Mouse (Mus musculus) gastrocnemius, adult 8-10 months (tissue): ENCODE data around the gene Gm45785. TPM values are rescaled to one million over a fixed set of nuclear protein-coding genes. Genes with fewer than 3 reads are reported as not detected.

Experiments
- DNase-seq, 2 experiments: peaks; one replicate each; pipeline ENCODE4 v3.0.0; 2022; ENCODE audit warnings: low spot score in 2 of 2
- total RNA-seq, 4 experiments: library from RNA; stranded (reverse); gene quantifications; 2 replicates each; pipeline ENCODE4 v1.2.4; 2022

The Gm45785 gene
- total RNA-seq, 4 experiments from 2014 or later = not detected

DNA sequence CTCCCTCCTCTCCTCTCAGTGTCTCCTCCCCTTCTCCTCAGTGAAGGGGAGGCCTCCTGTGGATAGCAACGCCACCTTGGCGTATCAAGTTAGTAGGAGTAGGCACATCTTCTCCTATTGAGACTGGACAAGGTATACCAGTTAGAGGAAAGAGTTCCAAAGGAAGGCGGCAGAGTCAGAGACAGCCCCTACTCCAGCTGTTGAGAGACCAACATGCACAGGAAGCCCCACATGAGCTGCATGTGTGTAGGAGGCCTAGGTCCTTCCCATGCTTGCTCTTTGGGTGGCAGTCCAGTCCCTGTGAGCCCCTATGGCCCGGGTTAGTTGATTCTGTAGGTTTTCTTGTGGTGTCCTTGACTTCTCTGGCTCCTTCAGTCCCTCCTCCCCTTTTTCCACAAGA lies 22.8 kb downstream of the Gm45785 start:
- DNase-seq = no peak

DNA sequence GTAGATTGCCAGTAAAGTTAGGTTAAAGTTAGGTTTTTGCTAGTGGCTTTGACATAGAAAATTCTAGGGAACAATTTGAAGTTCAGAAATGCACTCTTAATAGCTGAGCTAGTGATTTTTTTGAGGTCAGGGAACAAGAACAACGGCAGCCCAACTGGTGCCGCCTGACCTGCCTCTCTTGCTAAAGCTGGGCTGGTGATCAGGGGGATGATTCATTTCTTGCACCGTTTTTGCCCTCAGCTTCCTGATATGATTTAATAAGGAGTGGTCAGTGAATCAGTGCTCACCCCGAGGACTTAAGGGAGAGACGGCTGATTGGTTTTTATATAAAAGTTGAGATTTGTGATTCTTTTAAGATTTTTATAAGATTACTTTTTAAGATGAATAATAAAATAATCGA lies 24.7 kb downstream of the Gm45785 start:
- DNase-seq = no peak

DNA sequence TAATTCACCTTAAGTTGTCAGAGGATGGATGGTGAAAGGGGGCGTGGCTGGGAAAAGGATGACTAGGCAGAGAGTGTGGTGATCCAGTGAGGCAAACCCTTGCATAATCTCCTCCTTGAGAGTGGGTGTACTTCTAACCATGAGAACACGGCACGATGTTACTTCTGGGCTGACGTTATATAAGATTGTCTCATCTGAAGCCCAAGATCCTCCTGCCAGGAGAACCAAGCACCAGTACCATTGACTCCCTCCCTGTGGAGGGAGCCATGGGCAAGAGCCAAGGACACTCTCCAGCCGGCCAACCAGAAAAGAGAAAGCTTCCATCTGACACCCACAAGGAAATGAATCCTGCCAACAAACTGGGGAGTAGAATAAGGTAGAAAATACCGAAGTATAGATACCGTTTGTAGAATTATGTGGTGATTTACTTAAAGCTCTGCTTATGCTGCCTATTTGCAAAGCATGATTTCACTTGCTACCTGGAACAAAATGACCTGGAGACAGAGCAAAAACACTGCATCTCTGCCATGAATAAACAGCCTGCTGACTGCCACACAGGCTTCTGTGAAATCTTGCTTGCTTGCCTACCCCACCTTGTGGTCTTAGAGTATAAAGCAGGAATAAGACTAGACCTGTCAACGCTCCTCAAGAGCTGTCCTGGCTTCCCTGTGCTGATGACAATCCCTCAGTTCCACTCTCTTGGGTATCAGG lies 27.8 kb downstream of the Gm45785 start:
- DNase-seq = no peak

DNA sequence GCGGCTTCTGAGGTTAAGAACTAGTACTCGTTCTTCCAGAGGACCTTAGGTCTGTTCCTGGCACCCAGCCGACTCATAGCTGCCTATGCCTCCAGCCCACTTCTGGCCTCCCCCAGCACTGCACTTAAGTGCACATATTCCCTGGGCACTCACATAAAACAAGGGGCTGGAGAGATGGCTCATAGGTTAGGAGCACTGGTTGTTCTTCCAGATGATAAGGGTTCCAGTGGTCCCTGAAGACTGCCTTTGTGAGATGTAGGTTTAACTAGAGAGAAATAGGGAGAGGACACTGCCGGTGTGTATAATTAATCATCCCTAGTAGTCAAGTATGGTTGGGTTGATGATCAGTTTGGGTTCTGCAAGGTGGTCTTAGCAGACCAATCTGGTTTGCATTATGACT lies 33.4 kb downstream of the Gm45785 start:
- no peak for DNase-seq

DNA sequence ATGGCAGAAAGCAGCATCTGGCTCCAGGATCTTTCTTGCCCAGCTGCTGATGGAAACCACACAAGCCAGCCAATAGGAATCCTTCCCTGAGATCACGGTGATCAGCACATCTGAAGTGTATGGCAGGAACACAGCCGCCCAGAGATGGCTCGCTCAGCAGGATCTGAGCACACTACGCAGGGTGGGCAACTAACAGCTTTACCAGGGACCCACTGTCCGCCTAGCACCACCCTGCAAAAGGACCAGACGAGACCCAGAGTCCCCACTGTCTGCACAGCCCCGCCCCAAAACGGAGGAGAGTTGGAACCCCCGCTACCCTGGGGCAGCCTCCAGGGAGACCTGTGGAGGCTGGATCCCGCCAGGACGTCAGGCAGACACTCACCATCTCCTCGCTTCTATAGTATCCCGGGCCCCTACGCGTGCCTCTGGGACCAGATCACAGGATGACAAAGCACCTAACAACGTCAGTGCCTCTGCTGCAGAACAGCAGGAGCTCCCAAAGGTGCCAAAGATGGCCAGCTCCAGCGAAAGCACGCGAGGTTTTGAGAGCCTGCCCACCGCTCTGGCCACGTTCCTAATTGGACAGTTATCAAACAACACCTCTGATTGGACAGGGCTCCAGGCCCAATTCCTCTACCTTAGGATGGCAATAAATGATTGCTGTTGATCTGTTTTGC lies 34.3 kb downstream of the Gm45785 start, which contains the start of gene Zfp941:
Gene Zfp941, minus strand, starts transcription at position 526 of the 677 bp plus-strand sequence.
- no peak for DNase-seq

DNA sequence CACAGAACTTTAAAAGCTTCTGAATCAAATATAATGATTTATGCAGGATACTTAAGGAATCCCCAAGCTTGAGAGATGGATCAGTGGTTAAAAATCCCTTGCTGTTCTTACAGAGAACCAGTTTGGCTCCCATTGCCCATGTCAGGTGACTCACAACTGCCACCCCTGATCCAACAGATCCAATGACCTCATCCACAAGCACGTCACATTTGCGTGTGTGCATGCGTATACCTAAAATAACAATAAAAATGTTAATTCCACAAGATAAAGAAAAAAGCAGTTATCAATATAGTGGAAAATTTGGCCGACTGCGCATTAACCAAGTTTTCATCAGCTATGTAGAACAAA lies 34.9 kb downstream of the Gm45785 start:
- no peak for DNase-seq

DNA sequence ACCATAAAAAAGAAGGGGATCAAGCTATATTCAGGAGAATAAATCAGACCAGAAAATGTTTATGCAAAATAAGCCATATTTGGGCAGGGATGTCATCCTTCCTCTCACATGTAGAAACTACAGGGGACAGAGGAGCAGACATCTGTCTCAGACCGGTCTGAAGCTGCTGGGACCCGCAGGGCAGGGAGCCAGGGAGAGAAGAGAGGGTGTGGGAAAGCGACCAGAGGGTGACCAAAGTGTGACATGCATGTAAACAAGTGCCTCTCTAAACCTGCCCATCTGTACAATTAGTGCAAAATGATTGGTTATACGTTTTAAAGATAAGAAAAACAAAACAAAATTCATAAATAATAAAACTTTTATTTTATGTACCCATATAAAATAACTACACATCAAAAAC lies 36.0 kb downstream of the Gm45785 start:
- no peak for DNase-seq

DNA sequence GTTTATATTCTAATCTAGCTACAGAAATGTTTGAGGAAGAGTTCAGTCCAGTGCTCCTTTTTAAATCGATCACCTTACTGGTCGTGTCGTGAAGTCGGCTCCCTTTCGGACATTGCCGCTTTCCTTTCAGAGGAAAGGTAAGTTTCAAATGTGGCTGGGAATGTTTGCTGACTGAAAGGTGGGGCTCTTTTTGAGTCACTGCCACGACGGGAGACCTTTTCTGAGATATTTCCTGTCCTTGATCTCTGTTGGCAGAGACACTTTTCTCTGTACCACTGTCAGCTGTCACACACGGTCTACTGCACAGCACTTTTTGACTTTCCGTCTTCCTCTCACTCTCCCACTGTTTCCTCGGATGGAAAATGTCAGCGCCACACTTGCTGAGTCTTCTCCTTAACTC lies 43.3 kb downstream of the Gm45785 start:
- no peak for DNase-seq

DNA sequence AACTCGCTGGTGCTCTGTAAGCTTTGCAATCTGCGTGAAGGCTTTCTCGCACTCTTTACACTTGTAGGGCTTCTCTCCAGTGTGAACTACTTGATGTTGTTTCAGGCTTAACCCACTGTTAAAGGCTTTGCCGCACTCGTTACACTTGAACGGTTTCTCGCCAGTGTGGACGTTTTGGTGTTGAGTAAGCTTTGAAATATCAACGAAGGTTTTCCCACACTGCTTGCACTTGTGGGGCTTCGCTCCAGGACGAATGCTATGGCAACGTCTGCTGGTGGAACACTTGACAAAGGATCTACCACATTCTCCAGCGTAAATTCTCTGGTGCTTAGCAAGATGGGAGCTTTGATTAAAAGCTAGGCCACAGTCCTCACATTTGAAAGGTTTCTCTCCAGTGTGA lies 44.4 kb downstream of the Gm45785 start:
- no peak for DNase-seq

DNA sequence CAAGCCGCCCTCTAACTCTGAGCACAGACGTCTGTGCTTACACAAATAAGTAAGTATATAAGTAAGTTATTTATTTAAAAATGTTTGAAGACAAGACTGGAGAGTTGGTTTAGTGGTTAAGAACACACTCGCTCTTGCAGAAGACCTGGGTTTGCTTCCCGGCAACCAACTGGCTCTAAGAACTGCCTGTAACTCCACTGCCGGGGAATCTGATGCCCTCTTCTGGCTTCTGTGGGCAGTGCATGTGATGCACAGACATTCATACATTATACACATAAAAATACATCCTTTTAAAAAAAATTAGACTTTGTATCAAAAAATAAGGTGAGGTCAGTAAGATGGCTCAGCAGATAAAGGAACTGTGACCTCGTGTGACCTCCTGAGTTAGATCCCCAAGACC lies 45.6 kb downstream of the Gm45785 start:
- DNase-seq = no peak

DNA sequence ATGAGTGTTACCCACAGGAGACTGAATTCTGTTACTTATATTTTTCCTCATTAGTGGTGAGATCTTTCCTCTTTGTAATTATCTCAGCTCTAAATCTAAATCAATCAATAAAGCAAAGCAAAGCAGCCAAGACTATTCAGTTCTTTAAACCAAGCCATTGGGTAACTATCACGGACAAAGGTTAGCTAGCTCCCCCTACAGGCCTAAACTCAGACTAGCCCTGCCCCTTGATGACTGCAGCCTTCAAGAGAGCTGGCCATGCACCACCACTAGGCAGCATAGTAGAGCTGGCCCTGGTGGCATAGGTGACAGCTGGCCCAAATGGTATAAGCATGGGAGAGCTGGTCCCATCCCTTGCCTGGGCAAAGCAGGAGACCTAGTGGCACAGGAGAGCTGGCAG lies 50.4 kb downstream of the Gm45785 start:
- DNase-seq = no peak

DNA sequence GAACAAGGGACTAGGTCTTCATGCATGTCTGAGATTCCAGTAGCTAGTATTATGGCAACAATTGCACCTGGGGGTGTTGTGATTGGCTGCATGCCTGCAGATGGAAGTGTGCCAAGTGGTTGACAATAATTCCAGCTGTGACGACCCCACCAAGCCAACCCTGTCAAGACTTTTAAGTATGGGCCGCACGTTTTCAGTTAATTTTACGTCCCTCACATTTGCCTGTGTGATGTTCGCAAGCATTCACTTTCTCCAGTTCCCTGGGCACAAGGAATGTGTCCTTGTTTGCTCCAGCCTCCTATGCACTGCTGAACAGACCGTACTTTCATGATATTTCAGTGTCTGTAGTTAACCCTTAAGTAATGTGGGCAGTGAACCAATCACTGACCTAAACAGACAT lies 53.5 kb downstream of the Gm45785 start:
- DNase-seq = no peak

DNA sequence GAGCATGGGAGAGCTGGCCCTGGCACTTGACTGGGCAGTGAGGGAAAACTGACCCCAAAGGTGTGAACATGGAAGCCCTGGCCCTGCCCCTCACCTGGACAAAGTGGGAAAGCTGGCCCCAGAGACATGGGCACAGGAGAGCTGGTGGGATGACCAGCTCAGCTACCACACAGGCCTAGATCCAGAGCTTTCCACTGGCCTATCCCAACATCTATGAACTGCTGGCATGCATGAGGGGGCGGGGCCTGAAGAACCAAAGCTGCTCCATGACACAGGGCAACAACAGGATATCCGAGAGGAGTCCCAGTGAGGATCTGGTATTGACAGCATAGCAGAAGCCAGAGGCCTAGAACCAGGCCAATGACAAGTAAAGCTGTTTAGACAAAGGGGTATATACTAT lies 57.9 kb downstream of the Gm45785 start:
- DNase-seq = no peak

DNA sequence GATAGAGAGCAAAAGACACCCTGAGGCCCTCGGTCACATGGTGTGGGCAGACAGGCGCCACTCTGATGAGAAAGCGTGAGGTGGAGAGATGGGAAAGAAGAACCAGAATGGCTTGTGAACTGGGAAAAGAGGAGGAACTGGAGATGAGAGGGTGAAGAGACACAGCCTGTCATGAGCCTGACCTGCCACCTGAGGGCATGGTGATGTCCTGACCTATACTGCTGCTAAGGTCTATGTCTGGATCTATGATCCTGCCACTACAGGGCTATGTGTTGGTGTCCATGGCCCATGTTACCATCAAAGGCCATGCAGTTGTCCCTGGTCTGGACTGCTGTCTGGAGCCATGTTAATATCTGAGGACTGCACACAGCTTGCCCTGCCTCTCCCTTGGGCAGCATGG lies 58.5 kb downstream of the Gm45785 start:
- no peak for DNase-seq

DNA sequence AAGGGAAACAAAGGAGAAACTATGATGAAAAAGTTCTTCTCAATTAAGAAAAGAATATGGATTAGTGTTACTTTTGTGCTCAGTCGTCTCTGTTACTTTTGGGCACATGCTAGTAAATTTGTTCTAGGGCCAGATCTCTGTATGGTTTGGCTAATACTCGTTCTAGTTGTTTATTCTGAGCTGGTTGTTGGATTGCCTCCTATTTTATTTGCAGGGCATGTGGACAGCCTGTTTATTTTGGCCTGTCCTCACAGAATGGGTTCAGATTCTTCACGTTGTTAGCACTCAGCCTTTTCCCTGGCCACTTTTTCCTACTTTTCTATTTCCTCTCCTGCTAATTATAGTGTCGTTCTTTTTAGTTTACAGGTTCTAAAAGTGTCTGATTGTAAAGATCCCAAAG lies 62.6 kb downstream of the Gm45785 start:
- DNase-seq = no peak

DNA sequence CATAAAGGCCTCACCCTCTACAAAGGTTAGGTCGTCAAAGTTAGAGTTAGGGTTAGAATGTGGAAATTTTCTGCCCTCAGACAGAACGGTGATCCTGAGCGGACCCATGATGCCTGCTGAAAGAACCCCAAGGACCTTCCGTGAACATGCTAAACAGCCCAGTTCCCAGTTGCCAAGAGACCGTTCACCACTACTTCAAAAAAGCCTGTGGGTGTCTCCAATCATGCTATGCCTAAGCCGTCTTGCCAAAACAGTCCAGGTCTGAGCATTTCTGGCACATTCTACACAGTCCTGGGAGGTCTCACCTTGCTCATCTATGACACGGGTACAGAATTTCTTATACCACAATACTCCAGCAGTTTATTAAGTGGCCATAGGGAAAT lies 68.1 kb downstream of the Gm45785 start:
- no peak for DNase-seq

DNA sequence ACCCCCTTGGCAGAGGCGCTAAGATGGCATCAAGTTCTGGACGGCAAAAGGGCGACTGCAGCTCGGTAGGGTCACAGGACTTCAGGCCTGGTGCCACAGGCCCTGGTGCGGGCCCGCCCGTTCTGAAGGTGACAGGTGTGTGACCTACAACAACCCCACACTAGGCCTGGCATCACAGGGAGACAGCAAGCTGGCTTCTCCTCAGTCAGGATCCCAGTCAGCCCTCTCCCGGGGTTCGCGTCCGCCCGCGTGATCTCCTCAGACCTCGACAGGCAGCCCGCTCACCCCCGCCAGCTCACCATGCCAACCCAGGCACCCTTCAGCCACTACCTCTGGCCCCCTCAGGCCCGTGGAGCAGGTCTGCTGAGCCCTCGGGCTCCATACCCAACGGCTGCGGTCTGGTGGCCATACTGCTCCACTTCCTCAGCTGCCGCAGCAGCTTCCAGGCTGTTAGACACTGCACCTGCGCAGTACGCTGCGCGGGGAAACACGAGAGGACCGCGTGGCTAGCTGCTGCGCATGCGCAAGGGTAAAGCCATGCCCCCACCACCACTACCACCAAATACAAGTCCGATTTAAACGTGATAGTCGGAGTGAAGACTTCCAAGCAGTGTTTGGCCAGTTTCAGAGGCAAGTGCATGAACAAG lies 68.6 kb downstream of the Gm45785 start, which contains the start of gene Syce1:
Gene Syce1, minus strand, starts transcription at position 447 of the 647 bp plus-strand sequence.
- DNase-seq = no peak

DNA sequence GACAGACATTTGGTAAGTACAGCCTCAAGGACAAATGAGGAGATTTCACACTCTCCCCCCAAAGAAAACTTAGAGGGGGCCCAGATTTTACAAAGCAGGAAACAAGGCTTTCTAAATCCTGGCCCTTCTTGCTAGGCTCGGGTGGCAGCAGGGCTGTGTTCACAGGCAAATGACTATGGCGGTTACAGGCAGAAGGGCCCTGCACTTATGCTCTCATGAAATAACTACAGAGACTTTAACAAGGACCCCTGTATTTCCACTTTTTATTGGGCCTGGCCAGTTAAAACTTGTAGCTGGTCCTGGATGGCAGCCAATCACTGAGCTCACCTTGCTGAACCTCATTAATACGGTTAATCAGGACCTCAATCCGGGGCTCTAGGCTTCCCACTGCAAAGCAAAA lies 75.6 kb downstream of the Gm45785 start:
- DNase-seq = no peak

Other genes with a start within 250 kb of the Gm45785 start
- gene Olfr61, start 227.4 kb downstream of the Gm45785 start, total RNA-seq = not detected
- not detected for gene Olfr53, start 209.9 kb downstream of the Gm45785 start, total RNA-seq
- gene Olfr539, start 196.4 kb downstream of the Gm45785 start, total RNA-seq = not detected
- gene Olfr45, start 174.4 kb downstream of the Gm45785 start, total RNA-seq = not detected
- gene Olfr541, start 159.1 kb downstream of the Gm45785 start, total RNA-seq = not detected
- 10 to 100 TPM in 2 of 4 experiments, 1 to 10 TPM in 2; 1.8 to 29.0 (median 8.8) TPM for gene Cyp2e1, start 92.6 kb downstream of the Gm45785 start, total RNA-seq
- not detected for gene Syce1, start 68.5 kb downstream of the Gm45785 start, total RNA-seq
- gene Zfp941, start 34.2 kb downstream of the Gm45785 start, total RNA-seq = under 1 TPM in 1 of 4 experiments, not detected in 3; 0.11 TPM
- not detected for gene Urah, start 21.3 kb downstream of the Gm45785 start, total RNA-seq
- not detected for gene Scgb1c1, start 10.8 kb downstream of the Gm45785 start, total RNA-seq
- gene Odf3, start 8.5 kb downstream of the Gm45785 start, total RNA-seq = not detected
- 10 to 100 TPM; 11.8 to 13.5 (median 13.1) TPM for gene Ric8a, start 626 bp upstream of the Gm45785 start, total RNA-seq
- 1 to 10 TPM; 6.5 to 7.7 (median 6.8) TPM for gene Bet1l, start 1.2 kb upstream of the Gm45785 start, total RNA-seq
- 10 to 100 TPM; 85.3 to 96.3 (median 89.9) TPM for gene Psmd13, start 25.6 kb upstream of the Gm45785 start, total RNA-seq
- gene Sirt3, start 26.0 kb upstream of the Gm45785 start, total RNA-seq = 10 to 100 TPM; 18.7 to 23.2 (median 22.2) TPM
- gene Cox8b, start 44.1 kb upstream of the Gm45785 start, total RNA-seq = 1,000 to 10,000 TPM; 1,780 to 2,019 (median 1,893) TPM
- under 1 TPM in 1 of 4 experiments, not detected in 3; 0.08 TPM for gene Nlrp6, start 64.6 kb upstream of the Gm45785 start, total RNA-seq
- gene Pgghg, start 85.1 kb upstream of the Gm45785 start, total RNA-seq = 1 to 10 TPM; 1.4 to 2.8 (median 2.2) TPM
- gene Ifitm5, start 94.0 kb upstream of the Gm45785 start, total RNA-seq = under 1 TPM in 2 of 4 experiments, not detected in 2; 0.34 to 0.53 TPM
- gene Gm45717, start 99.6 kb upstream of the Gm45785 start, total RNA-seq = not detected
- gene Ifitm2, start 99.7 kb upstream of the Gm45785 start, total RNA-seq = 10 to 100 TPM; 25.1 to 51.9 (median 30.1) TPM
- under 1 TPM; 0.34 to 0.99 (median 0.77) TPM for gene Ifitm1, start 110.9 kb upstream of the Gm45785 start, total RNA-seq
- gene Ifitm3, start 154.4 kb upstream of the Gm45785 start, total RNA-seq = 10 to 100 TPM; 20.8 to 38.8 (median 27.1) TPM
- not detected for gene Ifitm6, start 161.6 kb upstream of the Gm45785 start, total RNA-seq
- gene Gm17387, start 172.8 kb upstream of the Gm45785 start, total RNA-seq = not detected
- under 1 TPM in 2 of 4 experiments, not detected in 2; 0.20 to 0.59 TPM for gene B4galnt4, start 204.8 kb upstream of the Gm45785 start, total RNA-seq
- gene Pkp3, start 221.9 kb upstream of the Gm45785 start, total RNA-seq = not detected
- 1 to 10 TPM; 1.4 to 1.6 (median 1.5) TPM for gene Sigirr, start 244.2 kb upstream of the Gm45785 start, total RNA-seq